In the genomic region with DNA sequence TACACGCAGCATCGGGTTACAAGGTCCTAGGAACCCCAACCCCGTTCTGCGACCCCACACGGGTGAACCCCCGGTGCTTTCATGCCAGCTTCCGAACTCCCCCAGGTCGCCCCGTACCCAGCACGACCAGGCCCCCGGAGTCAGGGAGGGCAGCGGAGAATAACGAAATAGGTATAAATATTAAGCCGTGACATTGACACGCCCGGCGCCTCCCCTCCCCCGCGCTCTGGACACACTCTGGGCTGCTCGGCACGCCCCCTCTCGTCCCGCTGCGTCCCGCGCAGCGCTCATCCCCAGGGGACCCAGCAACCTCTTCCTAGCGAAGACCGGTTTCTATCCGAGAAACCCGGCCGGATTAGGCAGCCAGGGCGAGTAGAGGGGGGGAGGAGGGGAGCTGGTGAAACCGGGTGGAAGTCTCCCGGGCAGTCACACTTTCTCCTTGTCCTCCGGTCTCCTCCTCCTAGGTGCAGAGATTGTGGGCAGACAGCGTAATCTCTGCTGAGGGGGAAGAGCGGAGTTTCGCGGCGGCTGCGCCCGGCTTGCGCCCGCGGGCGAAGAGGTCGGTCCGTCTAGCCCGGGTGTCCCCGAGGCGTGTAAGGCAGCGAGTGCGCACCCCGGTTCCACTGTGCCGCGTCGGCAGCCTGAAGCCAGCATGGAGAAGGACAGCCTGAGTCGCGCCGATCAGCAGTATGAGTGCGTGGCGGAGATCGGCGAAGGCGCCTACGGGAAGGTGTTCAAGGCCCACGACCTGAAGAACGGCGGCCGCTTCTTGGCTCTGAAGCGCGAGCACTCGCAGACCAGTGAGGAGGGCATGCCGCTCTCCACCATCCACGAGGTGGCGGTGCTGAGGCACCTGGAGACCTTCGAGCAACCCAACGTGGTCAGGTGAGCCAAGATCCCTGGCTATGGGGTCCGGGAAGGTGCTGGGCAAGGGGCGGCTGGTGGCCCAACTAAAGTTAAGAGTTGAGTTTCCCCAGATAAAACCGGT, we compare ENCODE assay signal across 8 mouse cellular contexts.
A peak's percentile ranks its signal among the peaks of the same experiment; 100 is the strongest.
DNase-seq lines count a peak whose midpoint lies in the region; ATAC-seq and TF ChIP-seq lines count a peak whose summit lies in the region.

No protein-coding gene starts in this region.

- H3K4me1 ChIP-seq in heart, postnatal 0 days (ENCODE audit: control insufficient read depth, insufficient read depth) = peaks cover 21% of the 10 kb centered on the region; the same call in 1 of the 2 replicates

- 2% methylated on average over 82 of the region's 82 CpGs for WGBS in heart, postnatal 0 days

- ATAC-seq in heart, postnatal 0 days (ENCODE audit: insufficient read depth, low read depth) = peak; percentile 62; the same call in 1 of the 2 replicates

- peak overlapping the region; percentile 58 for H3K4me3 ChIP-seq in heart, postnatal 0 days (ENCODE audit: low read depth, low read length)

- H3K9me3 ChIP-seq in heart, postnatal 0 days (replicated peaks; ENCODE audit: control insufficient read depth, low read length) = no peaks in the 10 kb centered on the region

- peak; percentile 3 for DNase-seq in thymus, postnatal 14 days
- DNase-seq in thymus, adult 18-20 months = no peak
- DNase-seq in cerebellum, postnatal 4 days (ENCODE audit: low spot score in 2 of 2) = peak; percentile 28 to 56
- DNase-seq in heart, postnatal 0 days (ENCODE audit: low spot score) = peak; percentile 19
- DNase-seq in kidney, postnatal 25 days = peak; percentile 69 to 79
- DNase-seq in lung, postnatal 25 days (ENCODE audit: low spot score) = peak; percentile 39
- peak; percentile 58 for DNase-seq in right cerebral cortex, adult 18-20 months
- DNase-seq in layer of hippocampus, postnatal 36 days = no peak

- no peak overlapping the region for H3K27ac ChIP-seq in heart, postnatal 0 days (ENCODE audit: low read depth)

- 0 out of 2 replicates have a peak overlapping the region, but pooled peaks have one; percentile 2 for H3K9ac ChIP-seq in heart, postnatal 0 days (replicated peaks; ENCODE audit: low read depth, low read length)

- peak; percentile 63 for TF ChIP-seq CTCF in heart, postnatal 0 days (IDR thresholded peaks at IDR 0.05; ENCODE audit: low read depth)

- H3K27me3 ChIP-seq in heart, postnatal 0 days (ENCODE audit: control insufficient read depth, insufficient read depth, low read length) = peaks cover 37% of the 10 kb centered on the region

- H3K4me2 ChIP-seq in heart, postnatal 0 days (ENCODE audit: low read depth, low read length) = peak overlapping the region; percentile 85

- no peaks in the 10 kb centered on the region for H3K36me3 ChIP-seq in heart, postnatal 0 days (replicated peaks; ENCODE audit: control insufficient read depth, insufficient read depth, low read length)

- TF ChIP-seq EP300 in heart, postnatal 0 days (IDR thresholded peaks at IDR 0.05; ENCODE audit: low read depth) = no peak

Comparison
In these comparisons a context has a peak if more than half of its experiments do, and no peak if none do; other contexts are left out.
1. DNase-seq: peak in thymus, postnatal 14 days (single experiment), cerebellum, postnatal 4 days (2 of 2), heart, postnatal 0 days (single experiment), kidney, postnatal 25 days (2 of 2), lung, postnatal 25 days (single experiment) and right cerebral cortex, adult 18-20 months (single experiment); none in thymus, adult 18-20 months (0 of 2) and layer of hippocampus, postnatal 36 days (0 of 2).